ENCODE assay signal across 19 mouse cellular contexts in genomic region chr4:56639709-56640108, GRCm38 (mm10).
A peak's percentile ranks its signal among the peaks of the same experiment; 100 is the strongest.
DNase-seq lines count a peak whose midpoint lies in the region; ATAC-seq and TF ChIP-seq lines count a peak whose summit lies in the region.
"Had no signal": no experiment of that assay in that cellular context is flagged by ENCODE, and none has a peak within 500 bp of the region (broad histone marks: within the 10 kb centered on the region; RNA-seq: fewer than 3 reads in every experiment).

No protein-coding gene starts in this region.

- H3K27me3 ChIP-seq in hindbrain, embryonic 10.5 days (ENCODE audit: insufficient read depth, poor library complexity, severe bottlenecking), result no peaks in the 10 kb centered on the region
- H3K27me3 ChIP-seq in hindbrain, embryonic 12.5 days, result no peaks in the 10 kb centered on the region
- H3K27me3 ChIP-seq in lung, embryonic 14.5 days (ENCODE audit: insufficient read depth, low read length), result no peaks in the 10 kb centered on the region
- no peaks in the 10 kb centered on the region for H3K27me3 ChIP-seq in stomach, embryonic 16.5 days (ENCODE audit: control insufficient read depth, insufficient read depth, low read length)
- no peaks in the 10 kb centered on the region for H3K27me3 ChIP-seq in stomach, postnatal 0 days (ENCODE audit: control insufficient read depth, insufficient read depth, low read length)
- no peaks in the 10 kb centered on the region for H3K27me3 ChIP-seq in heart, adult 2 months (ENCODE audit: control insufficient read depth, insufficient read depth, low read length)
- H3K27me3 ChIP-seq: CH12.LX; embryonic facial prominence, embryonic 12.5 days; forebrain, embryonic 12.5 days had no signal

- 58% methylated on average over 4 of the region's 4 CpGs for WGBS in hindbrain, embryonic 10.5 days
- WGBS in hindbrain, embryonic 12.5 days, result 52% methylated on average over 4 of the region's 4 CpGs
- 34% methylated on average over 4 of the region's 4 CpGs for WGBS in lung, embryonic 14.5 days
- 41% methylated on average over 4 of the region's 4 CpGs for WGBS in lung, adult 2 months
- WGBS in stomach, embryonic 16.5 days, result 41% methylated on average over 4 of the region's 4 CpGs
- 45% methylated on average over 4 of the region's 4 CpGs for WGBS in stomach, postnatal 0 days
- 19% methylated on average over 4 of the region's 4 CpGs for WGBS in large intestine, adult 2 months
- 63% methylated on average over 4 of the region's 4 CpGs for WGBS in heart, adult 2 months

- 0 out of 2 replicates have a peak overlapping the region, but pooled peaks have one; percentile 35 for H3K27ac ChIP-seq in hindbrain, embryonic 10.5 days
- no peak overlapping the region for H3K27ac ChIP-seq in hindbrain, embryonic 12.5 days
- H3K27ac ChIP-seq in lung, embryonic 14.5 days (ENCODE audit: low read depth), result peak overlapping the region; percentile 72; the same call in 1 of the 2 replicates
- H3K27ac ChIP-seq in stomach, embryonic 16.5 days (ENCODE audit: low read length), result no peak overlapping the region
- H3K27ac ChIP-seq in stomach, postnatal 0 days (replicated peaks), result no peak overlapping the region
- no peak overlapping the region for H3K27ac ChIP-seq in heart, adult 2 months
- H3K27ac ChIP-seq: forebrain, embryonic 12.5 days; hindbrain, embryonic 14.5 days had no signal

- no peak for TF ChIP-seq POLR2A in lung, adult 2 months (IDR thresholded peaks at IDR 0.05; ENCODE audit: borderline replicate concordance, extremely low read depth, low read depth, low read length)
- TF ChIP-seq POLR2A in heart, adult 2 months (IDR thresholded peaks at IDR 0.05; ENCODE audit: insufficient read depth, low read depth, low read length), result no peak

- peaks cover 27% of the 10 kb centered on the region for H3K4me1 ChIP-seq in hindbrain, embryonic 10.5 days (replicated peaks)
- peaks cover 10% of the 10 kb centered on the region for H3K4me1 ChIP-seq in hindbrain, embryonic 12.5 days
- H3K4me1 ChIP-seq in lung, embryonic 14.5 days (ENCODE audit: insufficient read depth), result peaks cover 35% of the 10 kb centered on the region
- H3K4me1 ChIP-seq in lung, adult 2 months (ENCODE audit: control insufficient read depth, insufficient read depth, low read length), result no peaks in the 10 kb centered on the region; the same call in 1 of the 2 replicates
- H3K4me1 ChIP-seq in stomach, embryonic 16.5 days (ENCODE audit: control insufficient read depth, insufficient read depth, low read length), result peaks cover 10% of the 10 kb centered on the region
- peaks cover 3% of the 10 kb centered on the region; the same call in 1 of the 2 replicates for H3K4me1 ChIP-seq in stomach, postnatal 0 days (replicated peaks; ENCODE audit: control insufficient read depth, insufficient read depth)
- no peaks in the 10 kb centered on the region for H3K4me1 ChIP-seq in heart, adult 2 months (ENCODE audit: control insufficient read depth, insufficient read depth, low read length)

- no peak for DNase-seq in hindbrain, embryonic 10.5 days (ENCODE audit: low spot score)
- peak; percentile 19 for DNase-seq in lung, embryonic 14.5 days
- no peak for DNase-seq in lung, adult 2 months
- no peak for DNase-seq in stomach, postnatal 0 days (ENCODE audit: low spot score)
- DNase-seq in large intestine, adult 2 months (ENCODE audit: low read depth, low spot score), result peak; percentile 37
- no peak for DNase-seq in heart, adult 2 months
- DNase-seq: cerebellum, adult 11 months; cerebellum, adult 8-10 months; cerebellum, postnatal 14 days; forebrain, postnatal 0 days; gastrocnemius, postnatal 14 days; heart, postnatal 10 days; heart, postnatal 4 days had no signal

- TF ChIP-seq CTCF in lung, embryonic 14.5 days (IDR thresholded peaks at IDR 0.05; ENCODE audit: low read depth), result no peak
- no peak for TF ChIP-seq CTCF in lung, adult 2 months (IDR thresholded peaks at IDR 0.05; ENCODE audit: insufficient read depth, low read length)
- no peak for TF ChIP-seq CTCF in stomach, postnatal 0 days (IDR thresholded peaks at IDR 0.05; ENCODE audit: low read depth)
- no peak for TF ChIP-seq CTCF in heart, adult 2 months (IDR thresholded peaks at IDR 0.05)

- H3K36me3 ChIP-seq in hindbrain, embryonic 10.5 days, result no peaks in the 10 kb centered on the region
- H3K36me3 ChIP-seq in hindbrain, embryonic 12.5 days, result no peaks in the 10 kb centered on the region
- H3K36me3 ChIP-seq in lung, embryonic 14.5 days (ENCODE audit: insufficient read depth), result no peaks in the 10 kb centered on the region
- no peaks in the 10 kb centered on the region for H3K36me3 ChIP-seq in stomach, embryonic 16.5 days (ENCODE audit: control insufficient read depth, insufficient read depth, low read length)
- H3K36me3 ChIP-seq in stomach, postnatal 0 days (ENCODE audit: control insufficient read depth, insufficient read depth, low read length), result no peaks in the 10 kb centered on the region
- no peaks in the 10 kb centered on the region for H3K36me3 ChIP-seq in heart, adult 2 months (ENCODE audit: control insufficient read depth, insufficient read depth, low read length)
- H3K36me3 ChIP-seq: embryonic facial prominence, embryonic 12.5 days; forebrain, embryonic 12.5 days had no signal

- no peak overlapping the region for H3K4me3 ChIP-seq in hindbrain, embryonic 10.5 days
- no peak overlapping the region for H3K4me3 ChIP-seq in hindbrain, embryonic 12.5 days
- H3K4me3 ChIP-seq in lung, embryonic 14.5 days (ENCODE audit: low read depth, low read length), result no peak overlapping the region
- H3K4me3 ChIP-seq in lung, adult 2 months (replicated peaks; ENCODE audit: extremely low read depth, low read depth, low read length), result no peak overlapping the region
- H3K4me3 ChIP-seq in stomach, embryonic 16.5 days (replicated peaks; ENCODE audit: low read length), result no peak overlapping the region
- no peak overlapping the region for H3K4me3 ChIP-seq in stomach, postnatal 0 days (ENCODE audit: low read depth, low read length)
- no peak overlapping the region for H3K4me3 ChIP-seq in heart, adult 2 months
- H3K4me3 ChIP-seq: embryonic facial prominence, embryonic 12.5 days; forebrain, embryonic 12.5 days had no signal

- intact Hi-C loops in heart, adult 2 months (cut with DNase I), result no loop called here

- H3K79me2 ChIP-seq in heart, adult 2 months (replicated peaks; ENCODE audit: control insufficient read depth, insufficient read depth, low read length), result no peaks in the 10 kb centered on the region

- no peak for ATAC-seq in hindbrain, embryonic 12.5 days (ENCODE audit: low FRiP score)
- ATAC-seq in lung, embryonic 14.5 days (ENCODE audit: insufficient read depth), result no peak
- 0 out of 2 replicates have a peak, but pooled peaks have one; percentile 26 for ATAC-seq in stomach, embryonic 16.5 days (ENCODE audit: insufficient read depth, low FRiP score)
- ATAC-seq in stomach, postnatal 0 days (ENCODE audit: low FRiP score, low TSS enrichment), result no peak; the same call in 1 of the 2 replicates
- ATAC-seq: forebrain, postnatal 0 days had no signal

- H3K4me2 ChIP-seq in hindbrain, embryonic 12.5 days (replicated peaks), result no peak overlapping the region
- H3K4me2 ChIP-seq in lung, embryonic 14.5 days, result no peak overlapping the region
- no peak overlapping the region for H3K4me2 ChIP-seq in stomach, embryonic 16.5 days (ENCODE audit: low read depth, low read length)
- H3K4me2 ChIP-seq in stomach, postnatal 0 days (replicated peaks; ENCODE audit: low read depth), result no peak overlapping the region
- H3K4me2 ChIP-seq: embryonic facial prominence, embryonic 12.5 days; forebrain, embryonic 12.5 days; hindbrain, embryonic 14.5 days had no signal

- TF ChIP-seq EP300 in stomach, postnatal 0 days (optimal IDR thresholded peaks at IDR 0.05), result no peak
- TF ChIP-seq EP300 in heart, adult 2 months (IDR thresholded peaks at IDR 0.05; ENCODE audit: insufficient read depth, low read depth, low read length), result no peak

- no peak overlapping the region for H3K9ac ChIP-seq in hindbrain, embryonic 12.5 days
- no peak overlapping the region for H3K9ac ChIP-seq in lung, embryonic 14.5 days
- no peak overlapping the region for H3K9ac ChIP-seq in stomach, embryonic 16.5 days (ENCODE audit: low read length)
- no peak overlapping the region for H3K9ac ChIP-seq in stomach, postnatal 0 days (ENCODE audit: low read length)
- no peak overlapping the region for H3K9ac ChIP-seq in heart, adult 2 months (ENCODE audit: low read depth, low read length)
- H3K9ac ChIP-seq: embryonic facial prominence, embryonic 12.5 days; forebrain, embryonic 12.5 days; forebrain, postnatal 0 days; hindbrain, embryonic 14.5 days had no signal

- no peaks in the 10 kb centered on the region for H3K9me3 ChIP-seq in hindbrain, embryonic 10.5 days
- no peaks in the 10 kb centered on the region for H3K9me3 ChIP-seq in hindbrain, embryonic 12.5 days (replicated peaks)
- no peaks in the 10 kb centered on the region for H3K9me3 ChIP-seq in lung, embryonic 14.5 days (ENCODE audit: low read depth, low read length)
- H3K9me3 ChIP-seq in stomach, embryonic 16.5 days (replicated peaks; ENCODE audit: control insufficient read depth, low read length), result no peaks in the 10 kb centered on the region
- no peaks in the 10 kb centered on the region for H3K9me3 ChIP-seq in stomach, postnatal 0 days (ENCODE audit: control insufficient read depth, low read length)
- H3K9me3 ChIP-seq: embryonic facial prominence, embryonic 12.5 days; forebrain, embryonic 12.5 days had no signal

Comparison
In these comparisons a context has a peak if more than half of its experiments do, and no peak if none do; other contexts are left out.
1. DNase-seq: peak in lung, embryonic 14.5 days (single experiment) and large intestine, adult 2 months (single experiment); none in hindbrain, embryonic 10.5 days (single experiment), lung, adult 2 months (single experiment), stomach, postnatal 0 days (single experiment) and heart, adult 2 months (0 of 2).
2. H3K27ac ChIP-seq: peak in hindbrain, embryonic 10.5 days (single experiment) and lung, embryonic 14.5 days (single experiment); none in hindbrain, embryonic 12.5 days (single experiment), stomach, embryonic 16.5 days (single experiment), stomach, postnatal 0 days (single experiment) and heart, adult 2 months (single experiment).